Comparison of ENCODE assay signal across 8 mouse cellular contexts in genomic region chr8:70001892-70002191, GRCm38 (mm10). TPM values are rescaled to one million over a fixed set of nuclear protein-coding genes. Genes with fewer than 3 reads are reported as not detected.
DNase-seq lines count a peak whose midpoint lies in the region; ATAC-seq and TF ChIP-seq lines count a peak whose summit lies in the region.
"Not testable (repeated sequence)": the region's sequence is repeated elsewhere in the genome, so short reads cannot be mapped to it uniquely, and the experiment has no call there.

No protein-coding gene starts in this region.

- TF ChIP-seq CTCF in CH12.LX (conservative IDR thresholded peaks at IDR 0.05 in 1 of 2, IDR thresholded peaks at IDR 0.05 in 1 of 2; ENCODE audit: low read depth in 2 of 2, low read length in 2 of 2); kidney, postnatal 0 days (IDR thresholded peaks at IDR 0.05; ENCODE audit: low read depth): not testable (repeated sequence)

- H3K4me3 ChIP-seq in CH12.LX (replicated peaks in 1 of 3; ENCODE audit: low read depth in 2 of 3, low read length in 2 of 3, poor library complexity in 1 of 3); hindbrain, embryonic 15.5 days; midbrain, embryonic 13.5 days (replicated peaks): not testable (repeated sequence)
- H3K4me3 ChIP-seq in embryonic facial prominence, embryonic 13.5 days, result 0 out of 2 replicates have a peak overlapping the region, but pooled peaks have one; percentile 23
- peak overlapping the region; percentile 33; the same call in 1 of the 2 replicates for H3K4me3 ChIP-seq in heart, embryonic 12.5 days
- H3K4me3 ChIP-seq in kidney, postnatal 0 days (replicated peaks; ENCODE audit: low read depth, low read length), result 0 out of 2 replicates have a peak overlapping the region, but pooled peaks have one; percentile 18
- H3K4me3 ChIP-seq in liver, embryonic 15.5 days (replicated peaks), result peak overlapping the region; percentile 43
- H3K4me3 ChIP-seq in stomach, embryonic 15.5 days (replicated peaks), result peak overlapping the region; percentile 31; the same call in 1 of the 2 replicates

- H3K27me3 ChIP-seq in CH12.LX (replicated peaks); embryonic facial prominence, embryonic 13.5 days; heart, embryonic 12.5 days (replicated peaks); hindbrain, embryonic 15.5 days; kidney, postnatal 0 days (ENCODE audit: insufficient read depth, low read length); liver, embryonic 15.5 days; midbrain, embryonic 13.5 days; stomach, embryonic 15.5 days (replicated peaks): not testable (repeated sequence)

- not testable (repeated sequence) for DNase-seq in CH12.LX (ENCODE audit: extremely low read depth); kidney, postnatal 0 days (ENCODE audit: low spot score)

- WGBS in embryonic facial prominence, embryonic 13.5 days, result 39% methylated on average over 7 of the region's 7 CpGs
- 34% methylated on average over 7 of the region's 7 CpGs for WGBS in heart, embryonic 12.5 days
- whole genome bisulfite sequencing in hindbrain, embryonic 15.5 days, result 44% methylated on average over 7 of the region's 7 CpGs
- WGBS in kidney, postnatal 0 days, result 49% methylated on average over 7 of the region's 7 CpGs
- 18% methylated on average over 7 of the region's 7 CpGs for WGBS in liver, embryonic 15.5 days (ENCODE audit: insufficient replicate concordance)
- WGBS in midbrain, embryonic 13.5 days, result 45% methylated on average over 7 of the region's 7 CpGs
- 42% methylated on average over 7 of the region's 7 CpGs for WGBS in stomach, embryonic 15.5 days

- H3K36me3 ChIP-seq in CH12.LX (replicated peaks in 1 of 2; ENCODE audit: control insufficient read depth in 1 of 2, insufficient read depth in 1 of 2, low read length in 1 of 2); embryonic facial prominence, embryonic 13.5 days; heart, embryonic 12.5 days; hindbrain, embryonic 15.5 days; kidney, postnatal 0 days (ENCODE audit: insufficient read depth, low read length); liver, embryonic 15.5 days (replicated peaks); midbrain, embryonic 13.5 days; stomach, embryonic 15.5 days: not testable (repeated sequence)

- not testable (repeated sequence) for TF ChIP-seq EP300 in CH12.LX (IDR thresholded peaks at IDR 0.05; ENCODE audit: low read length)

- H3K9ac ChIP-seq in CH12.LX (ENCODE audit: insufficient read depth, low read depth), result peak overlapping the region; percentile 4; the same call in 1 of the 2 replicates
- peak overlapping the region; percentile 56 for H3K9ac ChIP-seq in embryonic facial prominence, embryonic 13.5 days
- peak overlapping the region; percentile 66; the same call in 1 of the 2 replicates for H3K9ac ChIP-seq in heart, embryonic 12.5 days
- H3K9ac ChIP-seq in hindbrain, embryonic 15.5 days; kidney, postnatal 0 days (ENCODE audit: low read depth, low read length); midbrain, embryonic 13.5 days (replicated peaks); stomach, embryonic 15.5 days: not testable (repeated sequence)
- H3K9ac ChIP-seq in liver, embryonic 15.5 days, result 0 out of 2 replicates have a peak overlapping the region, but pooled peaks have one; percentile 46

- H3K4me2 ChIP-seq in CH12.LX (ENCODE audit: insufficient read depth, low read depth, poor library complexity, severe bottlenecking), result peak overlapping the region; percentile 70
- H3K4me2 ChIP-seq in embryonic facial prominence, embryonic 13.5 days, result peak overlapping the region; percentile 48
- H3K4me2 ChIP-seq in heart, embryonic 12.5 days, result peak overlapping the region; percentile 66
- H3K4me2 ChIP-seq in hindbrain, embryonic 15.5 days, result peak overlapping the region; percentile 38
- peak overlapping the region; percentile 55 for H3K4me2 ChIP-seq in kidney, postnatal 0 days (ENCODE audit: low read length)
- H3K4me2 ChIP-seq in liver, embryonic 15.5 days, result peak overlapping the region; percentile 77
- H3K4me2 ChIP-seq in midbrain, embryonic 13.5 days (replicated peaks), result peak overlapping the region; percentile 28; the same call in 1 of the 2 replicates
- peak overlapping the region; percentile 61 for H3K4me2 ChIP-seq in stomach, embryonic 15.5 days

- not testable (repeated sequence) for H3K79me2 ChIP-seq in CH12.LX (replicated peaks; ENCODE audit: control insufficient read depth, extremely low read depth, insufficient read depth, poor library complexity, severe bottlenecking)

- H3K4me1 ChIP-seq in CH12.LX (ENCODE audit: control insufficient read depth in 1 of 2, insufficient read depth in 2 of 2), result peaks cover 4 to 31% of the 10 kb centered on the region in 2 experiments; a peak in 3 of 4 replicates
- H3K4me1 ChIP-seq in embryonic facial prominence, embryonic 13.5 days; hindbrain, embryonic 15.5 days (replicated peaks); kidney, postnatal 0 days (replicated peaks; ENCODE audit: insufficient read depth, low read length); stomach, embryonic 15.5 days: not testable (repeated sequence)
- H3K4me1 ChIP-seq in heart, embryonic 12.5 days (replicated peaks), result peaks cover 16% of the 10 kb centered on the region
- H3K4me1 ChIP-seq in liver, embryonic 15.5 days (replicated peaks), result peaks cover 35% of the 10 kb centered on the region
- peaks cover 10% of the 10 kb centered on the region for H3K4me1 ChIP-seq in midbrain, embryonic 13.5 days (replicated peaks)

- in situ Hi-C loops in CH12.LX (cut with MboI; ENCODE audit: low pct_ligation_motif_present, low pct_unique_long_range_greater_than_20kb, low sequenced_read_pairs), result loop anchor here (5.0 kb wide), 2 partner anchors 35 to 80 kb away; no protein-coding TSS in a partner anchor

- TF ChIP-seq POLR2A in CH12.LX (IDR thresholded peaks at IDR 0.05; ENCODE audit: low read depth, low read length), result not testable (repeated sequence)

- peak overlapping the region; percentile 28 for H3K27ac ChIP-seq in CH12.LX (ENCODE audit: insufficient read depth, low read depth)
- not testable (repeated sequence) for H3K27ac ChIP-seq in embryonic facial prominence, embryonic 13.5 days; hindbrain, embryonic 15.5 days (replicated peaks); midbrain, embryonic 13.5 days
- peak overlapping the region; percentile 89; the same call in 1 of the 2 replicates for H3K27ac ChIP-seq in heart, embryonic 12.5 days (ENCODE audit: poor library complexity, severe bottlenecking)
- peak overlapping the region; percentile 79; the same call in 1 of the 2 replicates for H3K27ac ChIP-seq in kidney, postnatal 0 days
- peak overlapping the region; percentile 84 for H3K27ac ChIP-seq in liver, embryonic 15.5 days (replicated peaks)
- H3K27ac ChIP-seq in stomach, embryonic 15.5 days, result peak overlapping the region; percentile 93

- not testable (repeated sequence) for TF ChIP-seq RAD21 in CH12.LX (IDR thresholded peaks at IDR 0.05; ENCODE audit: low read depth, low read length)

- H3K9me3 ChIP-seq in CH12.LX (replicated peaks; ENCODE audit: low read length); embryonic facial prominence, embryonic 13.5 days; heart, embryonic 12.5 days (replicated peaks); hindbrain, embryonic 15.5 days; kidney, postnatal 0 days (replicated peaks; ENCODE audit: low read length); liver, embryonic 15.5 days (replicated peaks); midbrain, embryonic 13.5 days; stomach, embryonic 15.5 days: not testable (repeated sequence)

- dilution Hi-C loops in CH12.LX (cut with MboI; ENCODE audit: extremely low pct_ligation_motif_present, extremely low pct_unique_long_range_greater_than_20kb, low sequenced_read_pairs), result not testable (repeated sequence)

- ATAC-seq in embryonic facial prominence, embryonic 13.5 days (ENCODE audit: insufficient number of reproducible peaks, insufficient read depth, low FRiP score, low TSS enrichment, low read depth); heart, embryonic 12.5 days (ENCODE audit: insufficient number of reproducible peaks, low FRiP score); hindbrain, embryonic 15.5 days (ENCODE audit: low FRiP score, low read depth); kidney, postnatal 0 days (replicated peaks; ENCODE audit: low FRiP score, low read depth); liver, embryonic 15.5 days (ENCODE audit: insufficient read depth); midbrain, embryonic 13.5 days; stomach, embryonic 15.5 days (ENCODE audit: insufficient read depth, low FRiP score, low read depth): not testable (repeated sequence)

RNA-seq across cellular contexts. Expression of gene Gatad2a, which starts 5.7 kb away (rescaled TPM):
- total RNA-seq in CH12.LX (2012; rRNA removed) (70.8 and 73.2 TPM in 2 replicates), CH12.LX (2014; rRNA removed) (31.5 and 35.7 TPM in 2 replicates)
- 95.1 and 122 TPM in 2 replicates for polyA plus RNA-seq in CH12.LX (2012; ENCODE audit: insufficient read length, low read depth)
- polyA plus RNA-seq in embryonic facial prominence, embryonic 13.5 days (2015; fragmentation: Nextera tagmentation; extraction: Ambion mirVana), result 35.5 and 35.6 TPM in 2 replicates
- polyA plus RNA-seq in heart, embryonic 12.5 days (2016; fragmentation: Nextera tagmentation; extraction: Ambion mirVana), result 55.6 and 59.2 TPM in 2 replicates
- 31.7 and 33.1 TPM in 2 replicates for polyA plus RNA-seq in hindbrain, embryonic 15.5 days (2015; fragmentation: Nextera tagmentation; extraction: Ambion mirVana)
- polyA plus RNA-seq in kidney, postnatal 0 days (2015; fragmentation: Nextera tagmentation; extraction: Ambion mirVana), result 41.7 and 49.5 TPM in 2 replicates
- polyA plus RNA-seq in liver, embryonic 15.5 days (2015; fragmentation: Nextera tagmentation; extraction: Ambion mirVana), result 28.0 and 32.2 TPM in 2 replicates
- polyA plus RNA-seq in midbrain, embryonic 13.5 days (2015; fragmentation: Nextera tagmentation; extraction: Ambion mirVana), result 26.0 and 27.7 TPM in 2 replicates
- polyA plus RNA-seq in stomach, embryonic 15.5 days (2015; fragmentation: Nextera tagmentation; extraction: Ambion mirVana), result 56.0 and 56.8 TPM in 2 replicates

RNA-seq across cellular contexts. Expression of gene Mau2, which starts 40.7 kb away (rescaled TPM):
- total RNA-seq in CH12.LX (2012; rRNA removed) (37.2 and 38.4 TPM in 2 replicates), CH12.LX (2014; rRNA removed) (24.4 and 25.5 TPM in 2 replicates)
- 15.7 and 19.5 TPM in 2 replicates for polyA plus RNA-seq in CH12.LX (2012; ENCODE audit: insufficient read length, low read depth)
- 60.3 and 63.7 TPM in 2 replicates for polyA plus RNA-seq in embryonic facial prominence, embryonic 13.5 days (2015; fragmentation: Nextera tagmentation; extraction: Ambion mirVana)
- polyA plus RNA-seq in heart, embryonic 12.5 days (2016; fragmentation: Nextera tagmentation; extraction: Ambion mirVana), result 39.9 and 42.1 TPM in 2 replicates
- polyA plus RNA-seq in hindbrain, embryonic 15.5 days (2015; fragmentation: Nextera tagmentation; extraction: Ambion mirVana), result 71.7 and 72.2 TPM in 2 replicates
- polyA plus RNA-seq in kidney, postnatal 0 days (2015; fragmentation: Nextera tagmentation; extraction: Ambion mirVana), result 33.8 and 36.8 TPM in 2 replicates
- polyA plus RNA-seq in liver, embryonic 15.5 days (2015; fragmentation: Nextera tagmentation; extraction: Ambion mirVana), result 23.0 and 25.6 TPM in 2 replicates
- polyA plus RNA-seq in midbrain, embryonic 13.5 days (2015; fragmentation: Nextera tagmentation; extraction: Ambion mirVana), result 83.9 and 87.6 TPM in 2 replicates
- polyA plus RNA-seq in stomach, embryonic 15.5 days (2015; fragmentation: Nextera tagmentation; extraction: Ambion mirVana), result 44.7 and 47.9 TPM in 2 replicates

RNA-seq across cellular contexts. Expression of gene Sugp1, which starts 40.8 kb away (rescaled TPM):
- 21.8 and 24.0 TPM in 2 replicates for total RNA-seq in CH12.LX (2012; rRNA removed)
- total RNA-seq in CH12.LX (2014; rRNA removed), result 5.0 and 5.3 TPM in 2 replicates
- polyA plus RNA-seq in CH12.LX (2012; ENCODE audit: insufficient read length, low read depth), result 43.9 and 44.2 TPM in 2 replicates
- 51.1 and 56.5 TPM in 2 replicates for polyA plus RNA-seq in embryonic facial prominence, embryonic 13.5 days (2015; fragmentation: Nextera tagmentation; extraction: Ambion mirVana)
- polyA plus RNA-seq in heart, embryonic 12.5 days (2016; fragmentation: Nextera tagmentation; extraction: Ambion mirVana), result 32.7 and 34.0 TPM in 2 replicates
- polyA plus RNA-seq in hindbrain, embryonic 15.5 days (2015; fragmentation: Nextera tagmentation; extraction: Ambion mirVana), result 55.5 and 57.6 TPM in 2 replicates
- 33.2 and 34.4 TPM in 2 replicates for polyA plus RNA-seq in kidney, postnatal 0 days (2015; fragmentation: Nextera tagmentation; extraction: Ambion mirVana)
- 15.3 and 16.2 TPM in 2 replicates for polyA plus RNA-seq in liver, embryonic 15.5 days (2015; fragmentation: Nextera tagmentation; extraction: Ambion mirVana)
- 62.1 and 65.1 TPM in 2 replicates for polyA plus RNA-seq in midbrain, embryonic 13.5 days (2015; fragmentation: Nextera tagmentation; extraction: Ambion mirVana)
- 37.3 and 42.0 TPM in 2 replicates for polyA plus RNA-seq in stomach, embryonic 15.5 days (2015; fragmentation: Nextera tagmentation; extraction: Ambion mirVana)
